Mouse (Mus musculus): ENCODE data around the gene Chtf18. TPM values are rescaled to one million over a fixed set of nuclear protein-coding genes. Genes with fewer than 3 reads are reported as not detected.

Gene Chtf18
- polyA plus RNA-seq, 1 experiment = 39.4 TPM

GRCm38 (mm10) chr17:25755086-25755485 is 27.9 kb upstream of the Chtf18 start:
- TF ChIP-seq POLR2A (IDR thresholded peaks at IDR 0.05; ENCODE audit: insufficient read depth, low read length) = no peak
- TF ChIP-seq EP300 (IDR thresholded peaks at IDR 0.05; ENCODE audit: insufficient read depth, low read depth, low read length) = no peak
- no peak for TF ChIP-seq CTCF (IDR thresholded peaks at IDR 0.05; ENCODE audit: low read depth, low read length)
- Histone ChIP-seq H3K9me3 (replicated peaks; ENCODE audit: control insufficient read depth, insufficient read depth, low read length, poor library complexity, severe bottlenecking) (no peaks in the 10 kb centered on the region), H3K4me1 (ENCODE audit: control insufficient read depth, insufficient read depth, low read length) (peaks cover 18% of the 10 kb centered on the region), H3K27me3 (ENCODE audit: control insufficient read depth, insufficient read depth, low read length, poor library complexity, severe bottlenecking) (no peaks in the 10 kb centered on the region), H3K27ac (ENCODE audit: insufficient read depth, low read length) (peak overlapping the region; percentile 65), H3K4me3 (ENCODE audit: low read depth, low read length) (no peak overlapping the region), H3K36me3 (ENCODE audit: control insufficient read depth, insufficient read depth, low read length, poor library complexity, severe bottlenecking) (no peaks in the 10 kb centered on the region), H3K9ac (ENCODE audit: low read depth, poor library complexity, severe bottlenecking) (no peak overlapping the region; the same call in 1 of the 2 replicates)

DNA sequence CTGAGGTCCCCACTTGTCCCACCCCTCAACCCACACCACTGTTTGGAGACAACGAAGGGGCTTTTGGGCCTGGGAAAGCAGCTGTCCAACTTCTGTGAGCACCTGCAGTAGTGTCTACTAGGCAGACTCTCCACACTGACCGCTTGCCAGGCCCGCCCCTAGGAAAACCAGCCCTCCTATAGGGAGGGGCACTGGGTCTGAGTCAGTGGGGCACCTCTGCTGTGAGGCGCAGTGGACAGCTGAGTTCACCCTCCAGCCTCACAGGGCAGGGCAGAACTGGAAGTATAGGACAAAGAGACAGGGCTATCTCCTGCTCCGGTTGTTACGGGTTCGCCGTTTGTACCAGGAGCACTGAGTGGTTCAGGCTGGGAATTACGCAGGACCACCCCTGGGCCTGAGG is 27.0 kb upstream of the Chtf18 start, which contains the start of gene Msln:
TSS of gene Msln (minus strand) at position 138 of the 400 bp plus-strand sequence.
- H3K9me3 ChIP-seq (replicated peaks; ENCODE audit: control insufficient read depth, insufficient read depth, low read length, poor library complexity, severe bottlenecking) = no peaks in the 10 kb centered on the region
- no peak within 1 kb of the TSS for H3K4me3 ChIP-seq (ENCODE audit: low read depth, low read length)
- no peak within 1 kb of the TSS; the same call in 1 of the 2 replicates for H3K9ac ChIP-seq (ENCODE audit: low read depth, poor library complexity, severe bottlenecking)
- H3K36me3 ChIP-seq (ENCODE audit: control insufficient read depth, insufficient read depth, low read length, poor library complexity, severe bottlenecking) = no peaks in the 10 kb centered on the region
- peaks cover 18% of the 10 kb centered on the region for H3K4me1 ChIP-seq (ENCODE audit: control insufficient read depth, insufficient read depth, low read length)
- no peaks in the 10 kb centered on the region for H3K27me3 ChIP-seq (ENCODE audit: control insufficient read depth, insufficient read depth, low read length, poor library complexity, severe bottlenecking)
- TF ChIP-seq EP300 (IDR thresholded peaks at IDR 0.05; ENCODE audit: insufficient read depth, low read depth, low read length) = no peak
- TF ChIP-seq CTCF (IDR thresholded peaks at IDR 0.05; ENCODE audit: low read depth, low read length) = no peak
- TF ChIP-seq POLR2A (IDR thresholded peaks at IDR 0.05; ENCODE audit: insufficient read depth, low read length) = no peak
- H3K27ac ChIP-seq (ENCODE audit: insufficient read depth, low read length) = peak within 1 kb of the TSS; percentile 65

DNA sequence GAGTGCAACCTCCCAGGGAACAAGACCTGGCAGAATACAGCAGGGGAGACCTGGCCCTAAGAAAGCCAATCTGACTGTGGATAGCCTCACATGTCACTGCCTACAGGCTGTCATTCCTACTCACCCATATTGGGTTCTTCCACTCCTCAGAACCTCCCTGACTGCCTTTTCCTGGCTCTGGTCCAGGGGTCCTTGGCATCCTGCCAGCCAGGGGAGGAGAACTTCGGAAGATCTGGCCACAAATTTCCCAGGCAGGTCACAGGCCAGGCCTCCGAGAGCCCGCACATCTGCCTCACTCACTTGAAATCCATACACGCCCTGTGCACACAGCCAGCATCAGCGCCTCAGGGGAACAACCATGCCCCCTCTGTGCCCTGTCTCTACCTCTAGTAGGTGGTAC is 24.2 kb upstream of the Chtf18 start:
- no peak overlapping the region for H3K9ac ChIP-seq (ENCODE audit: low read depth, poor library complexity, severe bottlenecking)
- H3K27ac ChIP-seq (ENCODE audit: insufficient read depth, low read length) = no peak overlapping the region
- H3K9me3 ChIP-seq (replicated peaks; ENCODE audit: control insufficient read depth, insufficient read depth, low read length, poor library complexity, severe bottlenecking) = no peaks in the 10 kb centered on the region
- H3K27me3 ChIP-seq (ENCODE audit: control insufficient read depth, insufficient read depth, low read length, poor library complexity, severe bottlenecking) = no peaks in the 10 kb centered on the region
- no peaks in the 10 kb centered on the region for H3K36me3 ChIP-seq (ENCODE audit: control insufficient read depth, insufficient read depth, low read length, poor library complexity, severe bottlenecking)
- H3K4me1 ChIP-seq (ENCODE audit: control insufficient read depth, insufficient read depth, low read length) = peaks cover 12% of the 10 kb centered on the region
- no peak overlapping the region for H3K4me3 ChIP-seq (ENCODE audit: low read depth, low read length)
- no peak for TF ChIP-seq POLR2A (IDR thresholded peaks at IDR 0.05; ENCODE audit: insufficient read depth, low read length)
- no peak for TF ChIP-seq CTCF (IDR thresholded peaks at IDR 0.05; ENCODE audit: low read depth, low read length)
- no peak for TF ChIP-seq EP300 (IDR thresholded peaks at IDR 0.05; ENCODE audit: insufficient read depth, low read depth, low read length)

DNA sequence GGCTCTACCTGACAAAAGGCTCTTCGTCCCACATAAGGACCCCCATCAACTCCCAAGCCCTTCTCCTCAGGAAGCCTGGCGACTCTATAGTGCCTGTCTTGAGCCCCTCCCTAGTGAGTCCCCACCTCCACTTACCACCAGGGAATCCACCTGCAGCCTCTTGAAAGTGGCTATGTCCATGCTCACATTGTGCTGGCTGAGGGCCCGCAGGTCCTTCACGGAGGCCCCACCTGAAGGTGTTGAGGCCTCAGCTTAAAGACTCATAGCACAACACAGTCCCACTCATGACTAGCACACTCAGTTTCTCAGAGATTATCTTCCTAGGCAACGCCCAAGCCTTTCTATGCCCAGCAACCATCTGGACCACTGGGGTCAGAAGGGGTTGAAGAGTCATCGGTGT is 22.1 kb upstream of the Chtf18 start:
- Histone ChIP-seq H3K9ac (ENCODE audit: low read depth, poor library complexity, severe bottlenecking) (no peak overlapping the region), H3K4me1 (ENCODE audit: control insufficient read depth, insufficient read depth, low read length) (peaks cover 4% of the 10 kb centered on the region)
- no peak for TF ChIP-seq EP300 (IDR thresholded peaks at IDR 0.05; ENCODE audit: insufficient read depth, low read depth, low read length)
- TF ChIP-seq CTCF (IDR thresholded peaks at IDR 0.05; ENCODE audit: low read depth, low read length) = no peak
- TF ChIP-seq POLR2A (IDR thresholded peaks at IDR 0.05; ENCODE audit: insufficient read depth, low read length) = no peak

GRCm38 (mm10) chr17:25748238-25748637 is 21.0 kb upstream of the Chtf18 start:
- H3K36me3 ChIP-seq (ENCODE audit: control insufficient read depth, insufficient read depth, low read length, poor library complexity, severe bottlenecking) = no peaks in the 10 kb centered on the region
- no peaks in the 10 kb centered on the region for H3K27me3 ChIP-seq (ENCODE audit: control insufficient read depth, insufficient read depth, low read length, poor library complexity, severe bottlenecking)
- H3K4me1 ChIP-seq (ENCODE audit: control insufficient read depth, insufficient read depth, low read length) = no peaks in the 10 kb centered on the region
- H3K9ac ChIP-seq (ENCODE audit: low read depth, poor library complexity, severe bottlenecking) = no peak overlapping the region
- H3K27ac ChIP-seq (ENCODE audit: insufficient read depth, low read length) = no peak overlapping the region
- H3K4me3 ChIP-seq (ENCODE audit: low read depth, low read length) = no peak overlapping the region
- no peaks in the 10 kb centered on the region for H3K9me3 ChIP-seq (replicated peaks; ENCODE audit: control insufficient read depth, insufficient read depth, low read length, poor library complexity, severe bottlenecking)
- no peak for TF ChIP-seq CTCF (IDR thresholded peaks at IDR 0.05; ENCODE audit: low read depth, low read length)
- TF ChIP-seq EP300 (IDR thresholded peaks at IDR 0.05; ENCODE audit: insufficient read depth, low read depth, low read length) = no peak
- TF ChIP-seq POLR2A (IDR thresholded peaks at IDR 0.05; ENCODE audit: insufficient read depth, low read length) = no peak

More for the DNA sequence above, 22.1 kb upstream of the Chtf18 start:
- H3K27ac ChIP-seq (ENCODE audit: insufficient read depth, low read length) = no peak overlapping the region
- H3K27me3 ChIP-seq (ENCODE audit: control insufficient read depth, insufficient read depth, low read length, poor library complexity, severe bottlenecking) = no peaks in the 10 kb centered on the region
- H3K36me3 ChIP-seq (ENCODE audit: control insufficient read depth, insufficient read depth, low read length, poor library complexity, severe bottlenecking) = no peaks in the 10 kb centered on the region
- H3K9me3 ChIP-seq (replicated peaks; ENCODE audit: control insufficient read depth, insufficient read depth, low read length, poor library complexity, severe bottlenecking) = no peaks in the 10 kb centered on the region
- no peak overlapping the region for H3K4me3 ChIP-seq (ENCODE audit: low read depth, low read length)

- Histone ChIP-seq H3K36me3 (ENCODE audit: control insufficient read depth, insufficient read depth, low read length, poor library complexity, severe bottlenecking) (no peaks in the 10 kb centered on the region), H3K9ac (ENCODE audit: low read depth, poor library complexity, severe bottlenecking) (no peak overlapping the region), H3K27ac (ENCODE audit: insufficient read depth, low read length) (no peak overlapping the region), H3K27me3 (ENCODE audit: control insufficient read depth, insufficient read depth, low read length, poor library complexity, severe bottlenecking) (no peaks in the 10 kb centered on the region), H3K4me3 (ENCODE audit: low read depth, low read length) (no peak overlapping the region), H3K4me1 (ENCODE audit: control insufficient read depth, insufficient read depth, low read length) (no peaks in the 10 kb centered on the region), H3K9me3 (replicated peaks; ENCODE audit: control insufficient read depth, insufficient read depth, low read length, poor library complexity, severe bottlenecking) (no peaks in the 10 kb centered on the region)
- TF ChIP-seq EP300 (IDR thresholded peaks at IDR 0.05; ENCODE audit: insufficient read depth, low read depth, low read length) = no peak
- TF ChIP-seq CTCF (IDR thresholded peaks at IDR 0.05; ENCODE audit: low read depth, low read length) = no peak
- no peak for TF ChIP-seq POLR2A (IDR thresholded peaks at IDR 0.05; ENCODE audit: insufficient read depth, low read length)
Observed at GRCm38 (mm10) chr17:25744311-25744710, 17.1 kb upstream of the Chtf18 start.

All from ES-Bruce4 (cell line).